Mouse (Mus musculus) common myeloid progenitor, adult 5-6 weeks (primary cell): ENCODE data around the gene Gtf2h1. TPM values are rescaled to one million over a fixed set of nuclear protein-coding genes. Genes with fewer than 3 reads are reported as not detected.

Experiments
- ATAC-seq: replicated peaks from 2 replicates; pipeline ENCODE4 v1.8.0; 2016; ENCODE audit warnings: low read depth, mild to moderate bottlenecking, moderate TSS enrichment, inconsistent platforms; ENCODE audit not compliant: poor library complexity, severe bottlenecking
- total RNA-seq: library from RNA; stranded (forward); fragments of 200-1000, 187-1606 nt; gene quantifications from 2 replicates; pipeline ENCODE4 v1.2.3, GENCODE M21; 2017

Gtf2h1 gene
- total RNA-seq, 1 experiment from 2014 or later = 96.2 TPM

GRCm38 (mm10) chr7:46846486-46847244, 50.8 kb downstream of the Gtf2h1 start:
- peak; percentile 33 for ATAC-seq

DNA sequence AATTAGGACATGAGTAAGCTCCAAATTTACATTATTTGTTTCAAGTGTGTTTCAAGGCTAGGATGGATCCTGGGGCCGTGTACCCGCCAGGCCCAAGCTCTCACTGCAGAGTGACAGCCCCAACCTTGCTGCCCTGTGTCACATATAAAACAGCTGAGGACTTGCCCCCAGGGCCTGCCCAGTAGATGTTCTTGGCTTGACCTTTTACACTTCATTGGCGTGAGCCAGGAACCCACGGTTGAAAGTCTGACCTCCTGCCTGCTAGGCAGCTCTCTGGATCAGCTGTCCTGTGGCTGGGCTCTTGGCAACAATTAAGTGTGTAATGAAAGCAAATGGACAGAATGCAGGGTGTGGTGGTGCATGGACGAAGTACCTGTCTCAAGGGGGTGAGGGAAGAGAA, 53.4 kb downstream of the Gtf2h1 start:
- no peak for ATAC-seq

- no peak for ATAC-seq
These were observed 55.1 kb downstream of the Gtf2h1 start for GRCm38 (mm10) chr7:46851026-46851425.

- ATAC-seq = no peak
These were observed 56.8 kb downstream of the Gtf2h1 start for GRCm38 (mm10) chr7:46852666-46853065.

- no peak for ATAC-seq
These were observed 57.5 kb downstream of the Gtf2h1 start for GRCm38 (mm10) chr7:46853365-46853764.

DNA sequence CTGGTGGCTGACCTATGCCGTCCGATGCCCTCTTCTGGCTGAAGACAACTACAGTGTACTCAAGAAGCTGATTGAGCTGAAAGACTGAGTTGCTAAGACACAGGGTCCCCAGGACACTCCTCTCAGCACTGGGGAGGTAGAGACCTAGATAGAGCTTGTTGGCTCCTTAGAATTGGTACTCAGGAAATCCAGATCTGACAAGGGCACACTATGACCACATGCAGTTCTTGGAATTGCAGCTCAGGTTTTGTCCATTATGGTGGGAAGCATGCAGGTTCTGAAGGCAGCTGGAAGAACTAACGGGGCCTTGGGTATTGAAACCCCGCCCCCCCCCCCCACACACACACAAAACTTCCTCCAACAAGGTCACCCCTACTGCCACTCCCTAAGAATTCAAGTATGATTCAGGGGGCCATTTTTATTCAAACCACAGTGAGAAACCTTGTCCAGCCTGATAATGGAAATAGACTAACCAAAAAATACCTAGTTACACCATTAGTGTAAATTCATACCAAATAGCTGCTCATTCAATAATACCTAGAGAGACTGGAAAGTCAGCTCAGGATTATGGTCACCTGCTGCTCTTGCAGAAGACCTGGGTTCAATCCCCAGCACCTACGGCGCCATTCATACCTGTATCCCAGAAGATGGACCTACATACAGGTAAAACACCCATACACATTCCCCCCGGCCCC, 60.1 kb downstream of the Gtf2h1 start:
- no peak for ATAC-seq

DNA sequence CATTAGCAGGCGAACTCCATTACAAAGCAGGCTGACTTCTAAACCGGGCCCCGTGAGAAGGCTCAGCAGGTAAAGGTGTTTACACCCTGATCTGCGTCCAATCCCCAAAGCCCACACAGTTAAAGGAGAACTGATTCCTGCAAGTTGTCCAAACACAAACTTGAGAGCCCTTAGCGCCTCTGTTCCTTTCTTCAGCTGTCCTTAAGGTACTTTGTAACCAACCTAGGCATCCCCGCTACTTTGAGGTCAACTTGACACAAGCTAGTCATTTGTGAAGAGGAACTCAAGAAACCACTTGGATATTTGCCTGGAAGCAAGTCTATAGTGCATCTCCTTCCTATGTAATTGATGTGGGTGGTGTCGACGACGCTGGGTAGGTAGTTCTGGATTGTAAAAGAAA, 61.5 kb downstream of the Gtf2h1 start:
- peak; percentile 47 for ATAC-seq

GRCm38 (mm10) chr7:46859031-46859430, 63.1 kb downstream of the Gtf2h1 start:
- ATAC-seq = no peak

GRCm38 (mm10) chr7:46860996-46861395, 65.1 kb downstream of the Gtf2h1 start, which contains the start of gene Ldhc:
Gene Ldhc, plus strand, starts transcription at chr7:46861203.
- ATAC-seq = no peak

DNA sequence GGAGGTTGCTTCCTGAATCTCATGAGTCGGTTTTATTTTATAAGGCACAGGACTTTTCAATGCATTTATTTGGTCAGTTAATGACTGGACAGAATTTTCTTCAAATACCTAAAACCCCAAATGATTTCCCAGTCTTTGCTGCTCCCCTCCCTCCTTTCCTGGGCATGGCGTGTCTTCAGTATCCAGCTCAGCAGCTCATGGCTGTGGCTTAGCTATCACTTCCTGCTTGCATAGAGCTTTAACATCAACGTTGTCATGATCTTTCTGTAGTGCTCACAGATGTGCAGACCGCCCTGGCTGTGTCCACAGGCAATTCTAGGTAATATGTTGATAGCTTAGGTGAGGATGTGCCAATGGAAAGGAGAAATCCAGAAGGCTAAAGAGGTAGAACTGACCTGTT, 76.1 kb downstream of the Gtf2h1 start:
- ATAC-seq = peak; percentile 93

Other genes starting within 250 kb of the Gtf2h1 start
- gene Sergef, start 156.3 kb upstream of the Gtf2h1 start, total RNA-seq = 7.6 and 17.5 TPM in 2 replicates
- gene Tph1, start 123.6 kb upstream of the Gtf2h1 start, total RNA-seq = not detected in 2 replicates
- gene Saal1, start 85.4 kb upstream of the Gtf2h1 start, total RNA-seq = 14.6 and 18.5 TPM in 2 replicates
- gene Saa3, start 80.4 kb upstream of the Gtf2h1 start, total RNA-seq = 3.8 TPM in 1 of 2 replicates, not detected in the other
- not detected in 2 replicates for gene Saa4, start 63.5 kb upstream of the Gtf2h1 start, total RNA-seq
- not detected in 2 replicates for gene Saa1, start 53.1 kb upstream of the Gtf2h1 start, total RNA-seq
- not detected in 2 replicates for gene Saa2, start 44.3 kb upstream of the Gtf2h1 start, total RNA-seq
- gene Hps5, start within 50 bp of the Gtf2h1 start, total RNA-seq = 32.3 and 33.0 TPM in 2 replicates
- 434 and 497 TPM in 2 replicates for gene Ldha, start 45.4 kb downstream of the Gtf2h1 start, total RNA-seq
- gene Ldhc, start 65.1 kb downstream of the Gtf2h1 start, total RNA-seq = not detected in 2 replicates
- gene Tsg101, start 123.9 kb downstream of the Gtf2h1 start, total RNA-seq = 42.0 and 46.4 TPM in 2 replicates
- 12.7 and 14.1 TPM in 2 replicates for gene Uevld, start 162.4 kb downstream of the Gtf2h1 start, total RNA-seq
- not detected in 2 replicates for gene Gm9999, start 187.5 kb downstream of the Gtf2h1 start, total RNA-seq
- gene Spty2d1, start 212.3 kb downstream of the Gtf2h1 start, total RNA-seq = 33.4 and 38.7 TPM in 2 replicates